Mouse (Mus musculus): ENCODE measurements around the gene Fhit.

- TF ChIP-seq CTCF (IDR thresholded peaks at IDR 0.05; ENCODE audit: borderline replicate concordance, extremely low read depth, insufficient read depth, insufficient read length): no peak
- TF ChIP-seq POLR2A (IDR thresholded peaks at IDR 0.05; ENCODE audit: borderline replicate concordance, extremely low read depth, insufficient read depth, insufficient read length, poor library complexity, severe bottlenecking): no peak
Measured at GRCm38 (mm10) chr14:10096236-10096635, 1065.6 kb downstream of the Fhit start.
